Mouse (Mus musculus) R1 (cell line): ENCODE measurements around the gene 4930558K02Rik.

Experiments
- DNase-seq: peaks from one replicate; pipeline ENCODE4 v3.0.0-alpha.2; 2018; ENCODE audit warnings: low read depth, low spot score

4930558K02Rik gene

DNA sequence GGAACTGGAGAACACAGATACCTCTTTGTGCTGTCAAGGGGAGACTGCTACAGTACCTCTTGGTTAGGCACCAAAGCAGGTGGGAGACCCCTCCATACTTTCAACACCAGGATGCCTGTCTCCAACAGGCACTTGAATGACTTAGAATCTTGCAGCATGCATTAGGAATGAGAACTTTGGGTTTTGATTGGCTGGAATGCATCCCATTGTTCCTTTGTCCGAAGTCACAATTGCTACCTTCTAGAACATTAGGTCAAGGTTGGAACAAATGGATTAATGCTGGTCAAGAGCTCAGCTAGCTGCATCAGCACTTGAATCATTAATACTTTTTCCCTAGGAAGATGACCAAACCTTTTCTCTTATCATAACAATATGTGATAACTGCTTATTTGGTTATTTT lies at the start of gene 4930558K02Rik:
4930558K02Rik (minus strand) TSS at position 101 of the 400 bp plus-strand sequence.
- DNase-seq, result no peak

DNA sequence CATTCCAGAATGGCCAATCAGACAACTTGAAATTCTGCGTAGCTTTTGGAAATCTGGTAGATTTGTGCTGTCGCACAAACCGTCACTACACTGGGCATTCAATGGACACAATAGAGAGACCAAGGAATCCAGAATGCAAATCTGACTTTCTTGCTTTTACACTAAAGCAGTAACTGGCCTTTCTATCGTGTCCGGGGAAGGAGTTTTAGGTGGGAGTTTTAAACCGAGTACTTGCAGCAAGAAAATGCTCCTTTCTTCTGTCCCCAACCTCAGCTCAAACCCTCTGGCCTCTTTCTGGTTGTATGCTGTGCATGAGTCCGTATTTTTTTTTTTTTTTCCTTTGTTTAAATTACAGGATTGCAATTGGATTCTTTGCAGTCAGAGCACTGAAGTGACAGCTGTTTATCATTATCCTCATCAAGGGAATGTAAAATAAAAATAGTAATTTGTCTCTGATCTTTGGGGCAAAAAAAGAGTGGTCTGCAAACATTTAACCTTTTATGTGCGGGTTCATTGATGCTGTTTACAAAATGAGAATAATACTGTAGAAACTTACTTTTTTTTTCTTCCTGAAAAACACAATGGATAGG lies 44.3 kb upstream of the 4930558K02Rik start:
- DNase-seq, result no peak

DNA sequence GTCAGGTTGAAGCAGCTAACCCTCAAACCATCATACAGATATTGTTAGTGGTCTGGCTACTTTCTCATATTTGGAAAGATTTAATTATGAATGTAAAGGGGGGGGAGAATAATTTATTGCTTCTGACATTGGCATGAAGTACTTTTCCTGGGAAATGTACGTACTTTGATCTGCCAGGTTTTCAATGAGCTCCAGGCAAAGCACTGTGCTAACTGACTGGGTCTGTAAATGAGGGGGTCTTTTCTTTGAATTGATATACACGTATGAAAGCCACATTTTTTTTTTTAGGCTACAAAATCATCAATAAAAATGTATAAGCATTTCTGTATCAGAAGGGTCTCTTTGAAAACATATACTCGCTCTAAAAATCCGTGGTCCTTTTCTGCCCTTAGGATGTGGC lies 41.3 kb upstream of the 4930558K02Rik start:
- no peak for DNase-seq

DNA sequence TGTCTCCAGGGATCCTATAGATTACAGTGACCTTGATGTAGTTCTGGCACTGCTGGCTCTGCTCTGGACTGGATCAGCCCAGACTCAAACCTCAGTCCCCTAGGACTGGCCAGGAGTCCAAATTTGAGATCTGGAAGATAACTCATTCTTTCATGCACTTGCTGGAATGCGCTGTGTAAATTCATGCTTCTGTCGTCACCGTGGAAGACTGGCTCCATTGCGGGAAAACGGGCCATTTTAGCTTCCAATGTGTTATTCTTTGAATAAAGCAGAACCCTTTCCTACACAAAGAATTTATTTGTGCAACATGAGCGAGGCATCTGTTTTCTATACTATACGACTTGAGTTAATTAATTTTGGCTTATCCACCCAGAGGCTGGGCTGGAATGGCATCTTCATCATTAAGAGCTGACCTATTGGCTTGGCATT lies 40.9 kb upstream of the 4930558K02Rik start:
- DNase-seq, result no peak

DNA sequence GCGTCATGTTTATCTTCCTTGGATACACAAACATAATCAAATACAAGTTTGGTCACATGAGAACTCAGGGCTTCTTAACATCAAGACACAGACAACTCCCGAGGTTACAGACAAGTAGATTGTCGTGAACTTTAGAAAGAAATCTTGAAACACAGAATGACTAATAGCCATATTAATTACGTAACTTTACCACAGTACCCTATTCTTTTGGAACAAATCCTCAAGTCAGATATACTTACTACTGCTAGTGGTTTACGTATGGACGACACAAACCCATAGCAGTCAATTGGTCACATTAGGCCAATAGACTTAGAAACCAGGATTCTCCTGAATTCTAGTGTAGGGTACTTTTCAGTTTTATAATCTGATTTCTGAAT lies 39.2 kb upstream of the 4930558K02Rik start:
- no peak for DNase-seq

DNA sequence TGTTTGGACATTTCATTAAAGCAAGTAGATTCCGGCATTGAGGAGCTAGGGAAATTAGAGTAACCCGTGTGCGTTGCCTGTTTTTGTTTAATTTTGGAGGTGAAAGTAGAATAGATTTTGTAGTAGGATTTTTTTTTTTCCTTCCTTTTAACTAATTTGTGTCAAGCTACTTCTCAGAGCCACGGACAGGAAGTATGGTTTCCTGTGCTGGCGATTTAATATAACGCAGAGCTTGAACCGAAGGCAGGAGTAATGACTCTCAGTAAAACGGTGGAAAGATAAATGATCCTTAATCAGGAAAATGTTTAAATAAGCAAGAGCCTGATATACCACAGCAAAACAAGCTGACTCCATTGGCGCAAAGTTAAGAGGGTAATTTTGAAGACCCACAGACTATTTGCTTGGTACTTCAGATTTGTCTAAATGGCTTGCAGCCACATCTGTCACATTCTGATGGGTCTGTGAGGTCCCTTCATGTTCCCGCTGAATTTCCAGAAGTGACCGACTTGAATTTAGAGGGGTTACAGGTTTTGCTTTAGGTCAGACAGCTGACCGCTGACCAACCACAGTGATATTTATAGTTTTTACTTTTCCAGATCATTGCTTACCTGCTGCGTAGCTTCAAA lies 38.7 kb upstream of the 4930558K02Rik start:
- DNase-seq, result no peak

DNA sequence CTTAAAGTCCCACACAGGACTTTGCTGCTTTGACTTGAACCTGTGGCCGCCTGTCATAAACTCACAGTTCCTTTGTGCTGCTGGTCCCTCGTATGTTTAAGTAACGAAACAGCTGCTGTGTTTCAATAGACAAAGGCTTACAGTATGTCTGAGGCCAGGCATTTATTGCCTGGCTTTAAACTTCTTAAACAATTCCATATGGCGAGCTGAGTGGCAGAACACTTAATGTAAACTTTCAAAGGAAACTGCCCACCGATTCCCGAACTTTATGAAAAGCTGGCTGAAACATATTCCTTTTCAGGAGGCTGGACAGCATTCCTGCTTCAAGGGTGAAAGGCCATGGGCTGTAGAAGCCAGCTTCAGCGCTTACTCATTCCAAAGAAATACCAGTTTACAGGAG lies 37.5 kb upstream of the 4930558K02Rik start:
- DNase-seq, result no peak

DNA sequence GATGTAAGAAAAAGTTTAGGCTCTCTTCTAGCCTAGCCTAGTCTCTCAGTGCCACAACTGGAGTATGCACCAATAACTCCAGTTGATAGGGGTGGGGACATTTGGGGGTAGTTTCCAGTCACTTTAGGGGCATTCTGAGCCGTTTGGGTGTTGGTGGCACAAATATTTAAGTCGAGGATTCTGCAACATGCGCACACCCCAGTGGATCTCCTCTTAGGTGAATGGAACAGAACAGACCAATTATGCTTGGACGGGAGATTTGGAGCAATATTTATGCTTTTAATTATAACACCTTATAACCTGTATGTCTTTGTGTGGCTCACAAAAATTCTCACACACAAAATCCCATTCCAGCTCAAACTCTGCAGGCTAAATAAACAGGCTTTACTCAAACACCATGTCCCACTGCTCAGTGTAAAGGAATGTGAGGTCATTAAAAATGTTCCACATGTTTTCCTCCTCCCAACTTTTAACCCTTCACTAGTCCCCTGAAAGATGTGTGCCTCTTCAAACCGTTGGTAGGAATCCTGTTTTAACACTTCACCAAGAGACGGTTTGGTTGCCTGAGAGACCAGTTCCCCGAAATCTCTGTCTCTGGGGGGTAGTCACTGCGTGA lies 35.9 kb upstream of the 4930558K02Rik start:
- no peak for DNase-seq

DNA sequence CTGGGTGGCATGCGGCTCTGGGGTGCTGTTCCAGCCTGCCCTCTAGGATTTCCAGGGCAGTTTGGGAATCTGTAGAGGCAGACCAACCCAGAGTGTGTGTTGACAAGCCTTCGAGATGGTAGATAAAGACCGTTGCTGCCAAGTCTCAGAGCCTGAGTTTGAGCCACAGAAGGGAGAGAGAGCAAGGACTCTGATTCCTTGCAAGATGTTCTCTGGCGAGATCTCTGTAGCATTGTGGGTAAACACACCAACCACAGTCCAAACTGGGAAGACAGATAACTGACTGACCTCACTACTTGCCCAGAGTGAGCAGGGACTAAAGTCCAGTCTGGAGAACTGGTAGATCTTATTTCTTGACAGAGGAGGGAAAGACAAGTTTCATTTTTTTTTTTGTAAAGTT lies 34.1 kb upstream of the 4930558K02Rik start:
- no peak for DNase-seq

DNA sequence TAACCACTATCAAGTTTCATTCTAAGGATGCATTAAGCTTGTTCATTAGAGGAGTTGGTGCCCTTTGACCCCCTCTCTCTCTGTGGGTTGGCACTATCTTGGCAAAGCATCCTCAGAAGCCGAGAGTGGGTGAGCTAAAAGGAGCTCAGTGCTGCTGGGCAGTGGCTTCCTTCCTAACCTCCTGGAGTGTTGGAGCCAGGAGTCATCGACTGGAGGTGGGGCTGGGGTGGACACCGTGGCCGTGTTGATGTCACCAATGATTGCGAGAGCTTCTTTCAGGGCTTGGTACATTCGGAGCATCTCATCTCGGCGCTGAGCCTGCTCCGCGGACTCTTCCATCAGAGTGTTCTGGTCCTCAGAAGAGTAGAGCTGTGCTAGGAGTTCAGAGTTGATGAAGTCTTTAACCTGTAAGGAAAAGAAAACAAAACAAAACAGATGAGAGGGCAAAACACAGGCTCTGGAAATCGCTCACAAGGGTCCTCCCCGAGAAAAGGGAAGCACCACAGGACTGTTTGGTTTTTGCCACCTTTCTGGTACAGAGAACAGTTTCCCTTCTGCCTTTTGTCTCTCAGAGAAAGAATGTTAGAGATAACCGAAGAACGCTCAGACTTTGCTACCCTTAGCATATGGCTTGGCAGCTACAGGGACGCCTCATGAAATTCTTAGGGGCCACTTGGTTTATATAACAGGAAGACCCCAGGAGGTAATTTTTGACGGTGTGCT lies 32.2 kb upstream of the 4930558K02Rik start:
- DNase-seq, result no peak

DNA sequence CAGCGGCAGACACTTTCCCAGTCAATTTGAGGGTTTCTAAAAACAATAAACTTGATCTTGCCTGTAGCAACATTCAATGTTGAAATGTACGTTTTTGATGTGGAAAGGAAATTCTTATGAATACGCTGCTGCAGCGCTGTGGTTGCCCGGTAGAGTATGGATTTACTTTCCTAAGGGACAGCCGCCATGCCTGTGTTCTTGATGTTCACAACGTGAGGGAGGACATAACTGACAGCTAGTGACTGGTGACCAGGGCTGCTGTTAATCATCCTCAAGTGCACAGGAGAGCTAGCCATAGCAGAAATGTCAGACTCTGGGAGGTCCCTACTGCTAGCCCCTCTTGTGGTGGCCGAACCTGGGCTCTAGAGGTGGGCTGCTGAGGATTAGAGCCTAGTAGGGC lies 29.6 kb upstream of the 4930558K02Rik start:
- no peak for DNase-seq

DNA sequence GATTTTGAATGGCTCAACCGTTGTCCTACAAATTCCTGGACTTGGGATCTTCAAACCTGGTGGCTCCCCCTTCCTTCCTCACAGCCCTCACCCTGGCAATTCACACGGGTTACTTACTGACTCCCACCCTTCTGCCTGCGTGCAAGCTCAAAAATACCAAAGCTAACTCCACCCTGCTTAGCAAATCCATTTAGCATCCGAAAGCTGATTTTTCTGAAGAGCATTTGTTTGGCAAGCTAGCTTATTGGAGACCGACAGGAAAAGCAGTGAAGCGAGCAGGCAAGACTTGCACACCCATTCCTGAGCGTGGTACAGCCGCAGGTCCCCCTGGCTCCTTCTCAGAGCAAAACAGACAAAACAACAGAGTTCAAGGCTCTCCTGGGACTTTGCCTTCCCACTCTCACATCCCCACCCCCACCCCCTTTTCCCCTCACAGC lies 29.2 kb upstream of the 4930558K02Rik start:
- no peak for DNase-seq

DNA sequence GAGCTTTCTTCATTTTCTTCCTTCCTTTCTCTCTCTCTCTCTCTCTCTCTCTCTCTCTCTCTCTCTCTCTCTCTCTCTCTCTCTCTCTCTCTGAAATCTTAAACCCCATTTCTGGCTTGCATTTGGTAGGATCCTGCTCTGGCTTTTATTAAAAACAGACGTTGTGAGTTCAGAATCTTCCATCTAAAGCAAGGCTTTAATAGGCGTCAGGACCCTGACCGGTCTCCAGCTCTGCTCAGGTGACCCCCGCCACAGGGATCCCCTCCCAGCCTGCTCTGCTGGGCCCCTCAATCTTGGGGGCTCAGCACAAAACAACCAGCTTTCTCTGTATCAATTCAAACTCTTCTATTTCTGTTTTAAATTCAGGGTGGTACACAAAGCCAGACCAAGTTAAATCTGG lies 28.8 kb upstream of the 4930558K02Rik start:
- DNase-seq, result no peak

DNA sequence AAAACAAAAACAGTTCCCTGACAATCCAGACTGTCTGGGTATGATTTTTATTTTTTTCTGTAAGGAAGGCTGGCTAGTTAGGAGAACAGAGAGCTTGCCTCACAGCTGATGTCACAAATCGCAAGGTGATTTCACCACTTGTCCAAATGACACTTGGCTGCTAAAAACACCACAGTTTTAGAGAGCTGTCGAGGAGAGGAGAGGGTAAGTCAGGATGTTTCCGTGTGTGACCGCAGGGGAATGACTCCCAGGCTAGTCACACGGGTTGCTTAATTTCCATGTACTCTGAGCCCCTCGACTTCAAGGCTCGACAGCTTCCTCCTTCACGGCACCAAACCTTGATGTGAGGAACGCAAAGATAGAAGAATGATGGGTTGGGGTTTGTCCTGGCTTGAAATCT lies 26.7 kb upstream of the 4930558K02Rik start:
- DNase-seq, result no peak

DNA sequence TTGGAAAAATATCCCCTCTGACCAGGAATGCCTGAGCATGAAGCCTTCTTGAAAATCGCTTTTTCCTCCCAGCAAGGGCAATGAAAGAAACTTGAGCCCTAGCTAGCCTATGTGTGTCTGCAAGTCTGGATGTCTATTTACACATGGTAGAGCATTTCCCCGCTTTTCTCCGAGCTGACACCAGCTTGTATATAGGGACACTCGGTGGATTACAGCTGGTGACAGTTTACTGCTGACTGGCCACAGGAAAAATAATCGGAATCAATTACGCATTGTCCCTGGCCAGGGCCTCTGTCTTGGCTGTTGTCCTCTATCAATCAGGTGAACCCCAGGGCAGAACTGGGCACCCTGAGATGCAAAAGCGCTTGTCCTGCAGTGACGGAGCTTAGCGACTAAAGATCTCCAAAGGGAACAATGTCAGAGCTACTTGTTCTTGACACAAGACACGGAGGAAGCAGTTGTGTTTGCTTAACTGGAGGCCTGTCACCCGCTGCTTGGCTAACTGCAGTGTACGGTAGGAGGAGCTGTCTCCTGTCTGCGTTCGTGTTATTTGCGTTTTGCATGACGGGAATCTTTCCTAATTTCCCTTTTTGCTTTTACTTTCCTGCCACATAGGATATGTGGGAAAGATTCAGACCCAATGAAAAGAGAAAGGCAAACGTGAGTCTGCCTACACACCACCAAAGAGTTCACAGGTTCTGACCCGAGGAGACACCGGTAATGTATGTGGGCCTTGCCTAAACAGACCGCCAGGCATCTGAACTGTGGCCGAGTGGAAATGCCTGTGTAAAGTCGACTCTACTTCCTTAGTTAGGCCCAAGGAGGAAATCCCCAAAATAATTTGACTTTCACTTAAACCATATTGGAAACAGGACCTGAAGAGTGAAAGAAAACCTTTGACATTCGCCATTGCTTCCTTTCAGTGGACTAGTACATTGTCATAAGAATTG lies 25.7 kb upstream of the 4930558K02Rik start:
- peak; percentile 27 for DNase-seq

DNA sequence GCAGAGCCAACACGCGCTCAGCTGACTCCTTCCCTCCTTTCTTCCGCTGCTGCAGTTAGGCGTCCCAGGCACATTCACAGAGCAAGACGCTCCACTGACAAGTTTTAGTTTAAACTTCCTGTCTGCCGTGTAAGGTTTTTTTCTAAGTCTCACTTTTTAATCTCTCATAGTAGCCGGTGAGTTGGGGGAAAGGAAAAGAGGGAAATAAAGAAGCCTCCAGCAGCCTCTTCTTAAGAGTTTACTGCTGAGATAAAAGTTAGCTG lies 25.0 kb upstream of the 4930558K02Rik start:
- no peak for DNase-seq

DNA sequence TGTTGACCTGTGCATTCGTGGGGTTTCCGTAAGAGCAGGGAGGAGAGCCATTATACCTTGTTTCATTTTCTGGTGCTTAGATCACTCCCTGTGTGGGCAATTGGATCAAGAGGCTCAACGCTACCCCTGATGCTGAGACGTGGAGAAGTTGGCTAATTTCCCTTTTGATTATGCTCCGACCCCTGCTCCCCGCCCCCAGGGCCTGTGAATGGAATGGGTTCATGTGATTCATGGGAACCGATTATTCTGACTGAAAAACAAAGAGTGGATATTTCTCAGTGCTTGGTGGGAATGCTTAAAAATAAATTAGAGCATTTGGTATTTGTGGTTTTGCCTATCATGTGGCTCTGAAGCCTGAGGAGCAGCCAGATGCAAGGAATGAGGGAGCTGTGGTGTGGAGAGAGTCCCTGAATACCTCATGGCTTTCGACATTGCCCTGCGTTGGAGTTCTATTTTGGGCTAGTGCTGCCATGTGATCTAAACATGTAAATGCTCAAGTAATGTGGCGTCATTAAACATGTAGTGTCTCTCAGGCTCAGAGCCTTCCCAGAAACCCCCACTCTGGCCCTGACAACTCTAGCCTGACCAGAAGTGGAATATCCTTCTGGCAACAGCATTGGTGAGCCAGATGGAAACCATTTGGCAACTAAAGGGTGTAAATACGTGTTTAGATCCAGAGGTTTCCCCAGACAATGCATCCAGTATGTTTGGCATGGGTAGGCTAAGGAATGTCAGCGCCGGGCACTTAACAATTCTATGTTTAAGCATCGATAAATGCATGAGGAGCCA lies 24.5 kb upstream of the 4930558K02Rik start:
- no peak for DNase-seq

DNA sequence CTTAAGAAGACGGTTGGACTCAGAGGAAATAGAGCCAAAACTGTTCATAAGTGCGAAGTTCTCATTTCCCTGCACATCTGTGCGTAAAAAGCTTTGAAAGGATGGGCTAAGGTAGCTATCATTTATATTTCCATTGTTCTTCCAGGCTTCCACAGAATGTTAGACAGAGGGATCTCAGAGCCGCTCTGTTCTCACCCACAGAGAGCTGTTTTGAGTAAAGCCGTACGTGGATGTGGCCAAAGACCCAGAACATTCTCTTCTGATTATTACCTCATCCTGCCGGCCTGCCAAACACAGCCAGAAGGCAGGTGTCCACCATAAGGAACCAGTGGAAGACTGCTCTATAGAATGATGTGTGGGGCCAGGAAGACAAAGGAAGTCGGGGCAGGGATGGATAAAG lies 21.9 kb upstream of the 4930558K02Rik start:
- no peak for DNase-seq

DNA sequence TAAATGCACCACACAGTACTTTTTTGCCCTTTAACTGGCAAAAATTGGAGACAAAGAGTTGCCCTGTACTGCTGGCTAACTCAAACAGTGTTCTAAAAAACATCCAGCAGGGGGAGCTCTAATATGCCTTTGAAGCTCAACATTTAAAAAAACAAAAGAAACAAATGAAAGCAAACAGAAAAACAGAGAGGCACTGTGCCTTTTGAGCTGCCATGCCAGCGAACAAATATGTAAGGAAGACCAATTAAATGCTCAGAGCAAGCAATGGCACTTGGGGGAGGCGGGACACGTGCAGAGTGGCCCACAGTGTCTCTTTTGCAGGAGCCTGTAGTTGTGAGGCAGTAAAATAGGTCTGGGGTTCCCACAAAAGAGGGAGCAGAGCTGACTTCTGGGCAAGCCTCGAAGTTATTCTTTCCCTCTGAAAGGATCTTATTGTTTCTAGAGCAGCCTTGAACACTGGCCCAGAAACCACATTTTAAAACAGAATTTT lies 20.5 kb upstream of the 4930558K02Rik start:
- DNase-seq, result peak; percentile 66

DNA sequence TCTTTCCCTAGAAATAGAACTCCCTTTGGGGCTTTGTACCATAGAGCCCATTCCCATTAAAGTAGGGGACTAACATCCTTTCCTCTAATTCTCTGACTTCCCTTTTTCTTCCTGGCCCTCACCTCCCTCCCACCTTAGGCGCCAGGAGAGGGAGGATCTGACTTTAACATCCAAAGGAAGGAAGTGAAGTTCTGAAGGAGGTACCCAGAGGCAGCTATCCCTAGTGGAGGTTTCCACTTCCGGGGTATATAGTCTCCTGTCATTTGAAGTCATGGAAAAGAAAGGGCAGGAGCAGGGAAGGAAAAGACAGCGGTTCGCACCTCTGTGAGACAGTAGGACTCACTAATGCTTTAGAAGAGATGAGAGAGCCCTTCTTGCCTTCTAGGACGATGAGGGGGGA lies 19.9 kb upstream of the 4930558K02Rik start:
- DNase-seq, result no peak

DNA sequence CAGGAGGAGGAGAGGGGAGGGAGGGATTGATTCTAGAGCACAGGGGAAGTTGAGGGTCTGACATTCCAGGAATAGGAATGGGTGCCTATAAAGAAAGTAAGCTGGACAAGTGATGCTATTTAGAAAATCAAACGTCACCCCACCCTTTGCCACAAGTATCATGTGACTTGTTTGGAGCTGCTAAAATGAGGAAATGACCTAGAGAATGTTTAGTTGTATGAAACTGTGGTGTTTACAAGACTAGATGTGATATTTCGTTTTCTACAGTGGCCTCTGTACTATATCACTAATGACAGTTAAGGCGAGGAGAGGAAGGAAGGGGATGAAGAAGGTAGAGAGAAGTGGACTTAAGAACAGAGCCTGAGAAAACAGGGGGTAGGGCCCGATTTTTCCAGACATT lies 19.3 kb upstream of the 4930558K02Rik start:
- no peak for DNase-seq
